Mouse (Mus musculus): Measurements from ENCODE around the gene Fam228a. TPM values are rescaled to one million over a fixed set of nuclear protein-coding genes. Genes with fewer than 3 reads are reported as not detected.
"Not testable (repeated sequence)": the region's sequence is repeated elsewhere in the genome, so short reads cannot be mapped to it uniquely, and the experiment has no call there.

Gene Fam228a
- polyA plus RNA-seq, 1 experiment from 2014 or later, result 0.52 TPM

GRCm38 (mm10) chr12:4757060-4757459 is 18.8 kb upstream of the Fam228a start:
- Histone ChIP-seq H3K4me1 (no peaks in the 10 kb centered on the region), H3K27ac (no peak overlapping the region), H3K4me3 (no peak overlapping the region), H3K9me3 (no peaks in the 10 kb centered on the region), H3K27me3 (no peaks in the 10 kb centered on the region), H3K4me2 (no peak overlapping the region), H3K9ac (no peak overlapping the region), H3K36me3 (no peaks in the 10 kb centered on the region)
- no peak for ATAC-seq (ENCODE audit: insufficient number of reproducible peaks, low FRiP score, low TSS enrichment, low read depth)
- 86% methylated on average over 1 of the region's 1 CpGs for WGBS

GRCm38 (mm10) chr12:4754451-4754850 is 16.2 kb upstream of the Fam228a start:
- not testable (repeated sequence) for H3K4me2 ChIP-seq; H3K4me3 ChIP-seq; H3K27ac ChIP-seq; H3K9ac ChIP-seq; H3K36me3 ChIP-seq; H3K4me1 ChIP-seq; H3K9me3 ChIP-seq; H3K27me3 ChIP-seq; ATAC-seq (ENCODE audit: insufficient number of reproducible peaks, low FRiP score, low TSS enrichment, low read depth)
- WGBS, result 92% methylated on average over 4 of the region's 4 CpGs

GRCm38 (mm10) chr12:4744486-4744885 is 6.3 kb upstream of the Fam228a start:
- Histone ChIP-seq H3K36me3 (no peaks in the 10 kb centered on the region), H3K4me2 (no peak overlapping the region), H3K9ac (no peak overlapping the region), H3K4me3 (no peak overlapping the region), H3K9me3 (no peaks in the 10 kb centered on the region), H3K27ac (no peak overlapping the region), H3K4me1 (no peaks in the 10 kb centered on the region), H3K27me3 (no peaks in the 10 kb centered on the region)
- no peak for ATAC-seq (ENCODE audit: insufficient number of reproducible peaks, low FRiP score, low TSS enrichment, low read depth)
- 88% methylated on average over 10 of the region's 10 CpGs for WGBS

GRCm38 (mm10) chr12:4742183-4742582 is 4.0 kb upstream of the Fam228a start:
- Histone ChIP-seq H3K4me2 (no peak overlapping the region), H3K27ac (no peak overlapping the region), H3K4me3 (no peak overlapping the region), H3K27me3 (no peaks in the 10 kb centered on the region), H3K4me1 (no peaks in the 10 kb centered on the region), H3K9ac (no peak overlapping the region), H3K36me3 (no peaks in the 10 kb centered on the region), H3K9me3 (no peaks in the 10 kb centered on the region)
- WGBS, result 81% methylated on average over 3 of the region's 3 CpGs
- ATAC-seq (ENCODE audit: insufficient number of reproducible peaks, low FRiP score, low TSS enrichment, low read depth), result no peak

GRCm38 (mm10) chr12:4740823-4741222 is 2.6 kb upstream of the Fam228a start:
- Histone ChIP-seq H3K27me3 (no peaks in the 10 kb centered on the region), H3K4me3 (no peak overlapping the region), H3K9me3 (no peaks in the 10 kb centered on the region), H3K27ac (no peak overlapping the region), H3K9ac (no peak overlapping the region), H3K4me1 (no peaks in the 10 kb centered on the region), H3K36me3 (no peaks in the 10 kb centered on the region), H3K4me2 (no peak overlapping the region)
- ATAC-seq (ENCODE audit: insufficient number of reproducible peaks, low FRiP score, low TSS enrichment, low read depth), result no peak
- 79% methylated on average over 7 of the region's 7 CpGs for WGBS

GRCm38 (mm10) chr12:4732332-4732731 is 5.9 kb downstream of the Fam228a start:
- Histone ChIP-seq H3K4me3 (no peak overlapping the region), H3K27me3 (no peaks in the 10 kb centered on the region), H3K36me3 (no peaks in the 10 kb centered on the region), H3K4me2 (no peak overlapping the region), H3K9me3 (no peaks in the 10 kb centered on the region), H3K27ac (no peak overlapping the region), H3K4me1 (no peaks in the 10 kb centered on the region), H3K9ac (no peak overlapping the region)
- no peak for ATAC-seq (ENCODE audit: insufficient number of reproducible peaks, low FRiP score, low TSS enrichment, low read depth)
- WGBS, result 49% methylated on average over 4 of the region's 4 CpGs

- Histone ChIP-seq H3K36me3 (no peaks in the 10 kb centered on the region), H3K9ac (no peak overlapping the region), H3K9me3 (no peaks in the 10 kb centered on the region), H3K4me3 (no peak overlapping the region), H3K4me2 (no peak overlapping the region), H3K4me1 (no peaks in the 10 kb centered on the region), H3K27me3 (no peaks in the 10 kb centered on the region), H3K27ac (no peak overlapping the region)
- no peak for ATAC-seq (ENCODE audit: insufficient number of reproducible peaks, low FRiP score, low TSS enrichment, low read depth)
- 64% methylated on average over 4 of the region's 4 CpGs for WGBS
Observed at GRCm38 (mm10) chr12:4731629-4732028, 6.6 kb downstream of the Fam228a start.

GRCm38 (mm10) chr12:4729165-4729564 is 9.1 kb downstream of the Fam228a start:
- WGBS, result 89% methylated on average over 3 of the region's 3 CpGs
- Histone ChIP-seq H3K27ac (no peak overlapping the region), H3K9ac (no peak overlapping the region), H3K4me3 (no peak overlapping the region), H3K4me2 (no peak overlapping the region), H3K9me3 (no peaks in the 10 kb centered on the region), H3K27me3 (no peaks in the 10 kb centered on the region), H3K36me3 (no peaks in the 10 kb centered on the region), H3K4me1 (no peaks in the 10 kb centered on the region)
- no peak for ATAC-seq (ENCODE audit: insufficient number of reproducible peaks, low FRiP score, low TSS enrichment, low read depth)

GRCm38 (mm10) chr12:4719762-4720754 is 18.2 kb downstream of the Fam228a start:
- no peaks in the 10 kb centered on the region for H3K4me1 ChIP-seq
- no peaks in the 10 kb centered on the region for H3K36me3 ChIP-seq
- H3K27ac ChIP-seq, result no peak overlapping the region
- no peak overlapping the region for H3K9ac ChIP-seq
- H3K27me3 ChIP-seq, result no peaks in the 10 kb centered on the region
- no peaks in the 10 kb centered on the region for H3K9me3 ChIP-seq
- no peak for ATAC-seq (ENCODE audit: insufficient number of reproducible peaks, low FRiP score, low TSS enrichment, low read depth)
- 74% methylated on average over 17 of the region's 17 CpGs for WGBS
- H3K4me3 ChIP-seq, result no peak overlapping the region
- H3K4me2 ChIP-seq, result no peak overlapping the region

GRCm38 (mm10) chr12:4719066-4719761 is 19.0 kb downstream of the Fam228a start:
- no peak for ATAC-seq (ENCODE audit: insufficient number of reproducible peaks, low FRiP score, low TSS enrichment, low read depth)

GRCm38 (mm10) chr12:4717417-4717816 is 20.8 kb downstream of the Fam228a start:
- no peaks in the 10 kb centered on the region for H3K4me1 ChIP-seq
- no peaks in the 10 kb centered on the region for H3K9me3 ChIP-seq
- H3K27me3 ChIP-seq, result no peaks in the 10 kb centered on the region
- peaks cover 12% of the 10 kb centered on the region for H3K36me3 ChIP-seq
- H3K27ac ChIP-seq, result no peak overlapping the region
- WGBS, result 11% methylated on average over 7 of the region's 7 CpGs
- H3K9ac ChIP-seq, result no peak overlapping the region
- no peak overlapping the region for H3K4me2 ChIP-seq
- H3K4me3 ChIP-seq, result no peak overlapping the region
- ATAC-seq (ENCODE audit: insufficient number of reproducible peaks, low FRiP score, low TSS enrichment, low read depth), result 0 out of 2 replicates have a peak, but pooled peaks have one; percentile 40

More at GRCm38 (mm10) chr12:4719066-4719761, 19.0 kb downstream of the Fam228a start:
- Histone ChIP-seq H3K27ac (no peak overlapping the region), H3K36me3 (0 out of 2 replicates have a peak, but pooled peaks cover 3% of the 10 kb centered on the region), H3K27me3 (no peaks in the 10 kb centered on the region), H3K4me1 (no peaks in the 10 kb centered on the region), H3K9ac (no peak overlapping the region), H3K4me2 (no peak overlapping the region), H3K9me3 (no peaks in the 10 kb centered on the region), H3K4me3 (no peak overlapping the region)
- 85% methylated on average over 13 of the region's 13 CpGs for WGBS

GRCm38 (mm10) chr12:4715606-4716005 is 22.6 kb downstream of the Fam228a start:
- no peaks in the 10 kb centered on the region for H3K9me3 ChIP-seq
- WGBS, result 85% methylated on average over 10 of the region's 10 CpGs
- H3K36me3 ChIP-seq, result peaks cover 23% of the 10 kb centered on the region
- no peak for ATAC-seq (ENCODE audit: insufficient number of reproducible peaks, low FRiP score, low TSS enrichment, low read depth)
- H3K4me1 ChIP-seq, result no peaks in the 10 kb centered on the region
- no peak overlapping the region for H3K27ac ChIP-seq
- H3K4me3 ChIP-seq, result no peak overlapping the region
- H3K27me3 ChIP-seq, result no peaks in the 10 kb centered on the region
- H3K9ac ChIP-seq, result no peak overlapping the region
- no peak overlapping the region for H3K4me2 ChIP-seq

Measured in limb, embryonic 15.5 days (tissue).